Mouse (Mus musculus) kidney, postnatal 0 days (tissue): ENCODE data around the gene Catsperz. TPM values are rescaled to one million over a fixed set of nuclear protein-coding genes. Genes with fewer than 3 reads are reported as not detected.

Experiments used
- ATAC-seq: fragments of 200-750 bp; cut with Nextera tagmentation; replicated peaks from 2 replicates; pipeline ENCODE4 v1.8.0; 2017; ENCODE audit warnings: low read depth, moderate number of reproducible peaks, moderate TSS enrichment, moderate library complexity; ENCODE audit not compliant: low FRiP score
- DNase-seq: peaks from one replicate; pipeline ENCODE4 v3.0.0-alpha.2; 2016; ENCODE audit warnings: low spot score
- H3K27ac ChIP-seq: fragments of 300-500 bp; sonication (generic); 2 replicates; pipeline ENCODE4 v1.5.1; 2014; ENCODE audit warnings: mild to moderate bottlenecking
- H3K27me3 ChIP-seq: fragments of 300-500 bp; sonication (generic); 2 replicates; pipeline ENCODE4 v1.6.1; 2014; ENCODE audit warnings: low read length, mixed read lengths; ENCODE audit not compliant: insufficient read depth
- H3K36me3 ChIP-seq: fragments of 300-500 bp; sonication (generic); 2 replicates; pipeline ENCODE4 v1.6.1; 2014; ENCODE audit warnings: low read length, mixed read lengths; ENCODE audit not compliant: insufficient read depth
- H3K4me1 ChIP-seq: fragments of 300-500 bp; sonication (generic); replicated peaks from 2 replicates; pipeline ENCODE4 v1.6.1; 2014; ENCODE audit warnings: antibody characterized with exemption, low read length, mixed read lengths; ENCODE audit not compliant: insufficient read depth
- H3K4me2 ChIP-seq: fragments of 300-500 bp; sonication (generic); 2 replicates; pipeline ENCODE4 v1.6.1; 2014; ENCODE audit warnings: mild to moderate bottlenecking, low read length, moderate library complexity, mixed read lengths
- H3K4me3 ChIP-seq: fragments of 300-500 bp; sonication (generic); replicated peaks from 2 replicates; pipeline ENCODE4 v1.5.1; 2014; ENCODE audit warnings: low read depth, low read length
- H3K9ac ChIP-seq: fragments of 300-500 bp; sonication (generic); 2 replicates; pipeline ENCODE4 v1.6.1; 2014; ENCODE audit warnings: low read depth, low read length
- H3K9me3 ChIP-seq: fragments of 300-500 bp; sonication (generic); replicated peaks from 2 replicates; pipeline ENCODE4 v1.6.1; 2016; ENCODE audit warnings: low read length, inconsistent platforms, mixed read lengths
- CTCF ChIP-seq: IDR thresholded peaks from 2 replicates; pipeline ENCODE4 v1.5.1; 2016; ENCODE audit warnings: antibody characterized with exemption, low read depth, mild to moderate bottlenecking, moderate library complexity
- WGBS: fragments of 180-500 bp; shearing (Covaris S2); extraction: QIAGEN DNeasy Blood & Tissue Kit; methylation state at CpG from one replicate; pipeline ENCODE4 v1.1.7; 2014; 5-methylcytosine and 5-hydroxymethylcytosine counted together
- polyA plus RNA-seq: library from polyadenylated mRNA; unstranded; fragments of >200 nt; fragmentation: Nextera tagmentation; extraction: Ambion mirVana; gene quantifications from 2 replicates; pipeline ENCODE4 v1.2.1, GENCODE M21; 2015

Catsperz gene
- polyA plus RNA-seq, 1 experiment from 2014 or later: 4.0 TPM

DNA sequence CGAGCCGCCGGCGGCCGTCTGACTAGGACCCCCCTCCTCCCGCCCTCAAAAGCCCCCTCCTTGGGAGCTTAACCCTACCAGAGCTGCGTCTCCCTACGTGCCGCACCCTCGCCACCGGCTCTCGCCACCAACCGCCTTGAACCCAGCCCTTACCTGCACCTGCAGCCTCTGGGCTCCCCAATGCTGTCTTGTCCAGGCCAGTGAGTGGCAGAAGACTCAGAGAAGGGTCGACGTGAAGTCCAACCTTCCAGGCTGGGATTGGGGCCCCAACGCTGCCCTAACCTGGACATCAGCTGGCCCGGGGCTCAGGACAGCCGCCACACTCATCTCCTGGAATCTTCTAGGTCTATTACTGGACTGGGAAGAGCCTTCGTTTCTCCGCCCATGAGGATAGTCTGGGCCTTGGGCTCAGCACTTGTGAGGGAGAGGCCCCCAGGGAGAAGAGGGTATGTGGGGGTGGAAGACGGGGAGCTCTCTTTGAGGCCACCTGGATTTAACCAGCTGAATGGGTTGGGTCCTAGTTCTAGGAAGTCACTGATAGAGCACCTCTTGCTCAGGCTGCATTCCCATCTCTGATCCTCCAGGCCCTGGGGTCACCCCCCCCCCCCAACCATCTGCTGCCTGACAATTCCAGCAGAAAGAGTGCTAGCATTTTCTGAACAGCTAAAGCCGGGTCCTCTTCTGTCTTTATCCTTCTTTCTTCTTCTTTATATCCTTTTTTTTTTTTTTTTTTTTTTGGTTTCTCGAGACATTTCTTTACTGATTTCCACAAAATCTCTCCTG lies 9.2 kb upstream of the Catsperz start, which contains the start of gene Kcnk4:
Gene Kcnk4 (minus strand): TSS at position 321 of the 783 bp plus-strand sequence.
- H3K27me3 ChIP-seq: peaks cover 21% of the 10 kb centered on the region
- peak within 1 kb of the TSS; percentile 38 for H3K4me3 ChIP-seq
- WGBS: 12% methylated on average over 23 of the region's 23 CpGs
- TF ChIP-seq CTCF: no peak
- no peaks in the 10 kb centered on the region for H3K36me3 ChIP-seq
- ATAC-seq (no peak), DNase-seq (no peak)
- H3K4me2 ChIP-seq: peak within 1 kb of the TSS; percentile 84
- H3K9ac ChIP-seq: peak within 1 kb of the TSS; percentile 49
- H3K9me3 ChIP-seq: no peaks in the 10 kb centered on the region
- H3K27ac ChIP-seq: no peak within 1 kb of the TSS
- H3K4me1 ChIP-seq: peaks cover 14% of the 10 kb centered on the region; the same call in 1 of the 2 replicates

DNA sequence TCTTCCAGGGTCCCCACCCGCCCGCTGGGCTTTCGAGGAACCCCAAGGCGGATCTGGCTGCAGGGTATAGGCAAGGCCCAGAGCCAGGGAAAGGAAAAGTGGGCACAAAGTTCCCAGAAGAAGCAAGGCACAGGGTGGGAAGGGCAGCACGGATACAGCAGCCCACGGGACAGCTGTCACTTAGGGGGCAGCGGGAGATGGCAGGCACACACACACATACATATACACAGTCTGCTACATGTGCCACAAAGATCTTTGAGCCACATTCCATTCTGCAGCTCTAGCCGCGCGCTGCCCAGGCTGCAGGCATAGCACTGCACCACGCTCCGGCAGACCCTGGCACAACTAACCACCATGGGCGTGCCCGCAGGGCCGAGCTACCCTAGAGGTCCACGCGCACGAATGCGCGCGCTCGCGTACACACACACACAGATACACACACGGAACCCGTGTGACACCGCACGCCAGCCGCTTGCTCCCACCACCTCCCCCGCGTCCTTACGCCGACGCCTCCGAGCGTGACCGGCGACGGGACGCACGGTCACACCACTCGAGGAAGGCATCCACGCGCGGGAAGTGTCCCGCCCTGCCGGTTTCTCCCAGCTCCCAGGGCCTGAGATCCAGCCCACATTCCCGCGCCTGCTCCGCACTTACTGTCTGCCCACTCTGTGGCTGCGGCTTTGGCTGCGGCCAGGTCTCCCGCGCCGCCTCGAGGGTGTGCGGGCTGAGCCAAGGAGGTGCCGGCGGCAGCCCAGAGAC lies 8.4 kb upstream of the Catsperz start:
- TF ChIP-seq CTCF: no peak
- Histone ChIP-seq H3K9ac (peak overlapping the region; percentile 49), H3K4me2 (peak overlapping the region; percentile 84), H3K9me3 (no peaks in the 10 kb centered on the region), H3K4me3 (peak overlapping the region; percentile 38), H3K4me1 (peaks cover 10% of the 10 kb centered on the region; the same call in 1 of the 2 replicates), H3K27ac (no peak overlapping the region), H3K27me3 (peaks cover 21% of the 10 kb centered on the region), H3K36me3 (no peaks in the 10 kb centered on the region)
- ATAC-seq: peak; percentile 40
- WGBS: 3% methylated on average over 57 of the region's 58 CpGs
- no peak for DNase-seq

DNA sequence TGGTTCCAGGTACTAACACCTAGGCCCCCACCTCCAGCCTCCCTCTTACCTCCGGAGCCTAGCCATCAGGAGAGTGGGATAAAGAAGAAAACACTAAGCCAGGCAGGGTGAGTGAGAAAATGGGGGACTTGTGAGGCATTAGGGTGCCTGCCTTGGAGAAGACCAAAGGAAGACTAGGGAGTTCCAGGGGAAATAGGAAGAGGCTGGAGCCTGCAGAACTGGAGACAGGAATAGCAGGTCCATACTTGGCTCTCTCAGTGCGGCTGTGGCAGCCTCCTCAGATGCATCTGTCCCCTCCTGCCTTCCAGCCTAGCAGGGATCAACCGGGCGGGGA lies 7.9 kb upstream of the Catsperz start:
- Histone ChIP-seq H3K4me3 (peak overlapping the region; percentile 38; the same call in 1 of the 2 replicates), H3K9me3 (no peaks in the 10 kb centered on the region), H3K27ac (no peak overlapping the region), H3K4me2 (peak overlapping the region; percentile 84; the same call in 1 of the 2 replicates), H3K36me3 (no peaks in the 10 kb centered on the region), H3K4me1 (peaks cover 10% of the 10 kb centered on the region; the same call in 1 of the 2 replicates), H3K27me3 (peaks cover 25% of the 10 kb centered on the region), H3K9ac (no peak overlapping the region)
- WGBS: 41% methylated on average over 4 of the region's 4 CpGs
- no peak for TF ChIP-seq CTCF
- DNase-seq: no peak
- ATAC-seq: no peak

DNA sequence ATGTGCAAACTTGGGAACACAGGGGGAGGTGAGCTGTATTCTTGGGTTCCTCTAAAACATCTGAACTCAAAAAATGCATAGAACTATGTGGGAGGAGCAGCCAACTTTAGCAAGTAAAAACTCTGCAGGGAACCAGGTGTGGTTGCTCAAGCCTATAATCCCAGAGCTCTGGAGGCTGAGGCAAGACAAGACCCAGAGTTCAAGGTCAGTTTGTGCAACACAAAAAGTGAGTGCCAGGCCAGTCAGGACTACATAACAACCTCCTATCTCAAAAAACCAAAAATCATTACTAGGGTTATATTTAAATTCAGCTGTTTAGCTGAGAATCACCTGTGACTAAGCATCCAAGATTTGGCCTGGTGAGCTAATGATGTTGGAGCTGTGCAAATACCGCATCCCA lies 6.8 kb upstream of the Catsperz start:
- no peak overlapping the region for H3K4me3 ChIP-seq
- ATAC-seq (no peak), DNase-seq (no peak)
- peaks cover 10% of the 10 kb centered on the region; the same call in 1 of the 2 replicates for H3K4me1 ChIP-seq
- H3K36me3 ChIP-seq: no peaks in the 10 kb centered on the region
- H3K27me3 ChIP-seq: peaks cover 32% of the 10 kb centered on the region
- WGBS: 74% methylated on average over 1 of the region's 1 CpGs
- no peak for TF ChIP-seq CTCF
- H3K9me3 ChIP-seq: no peaks in the 10 kb centered on the region
- H3K9ac ChIP-seq: no peak overlapping the region
- no peak overlapping the region for H3K27ac ChIP-seq
- no peak overlapping the region for H3K4me2 ChIP-seq

DNA sequence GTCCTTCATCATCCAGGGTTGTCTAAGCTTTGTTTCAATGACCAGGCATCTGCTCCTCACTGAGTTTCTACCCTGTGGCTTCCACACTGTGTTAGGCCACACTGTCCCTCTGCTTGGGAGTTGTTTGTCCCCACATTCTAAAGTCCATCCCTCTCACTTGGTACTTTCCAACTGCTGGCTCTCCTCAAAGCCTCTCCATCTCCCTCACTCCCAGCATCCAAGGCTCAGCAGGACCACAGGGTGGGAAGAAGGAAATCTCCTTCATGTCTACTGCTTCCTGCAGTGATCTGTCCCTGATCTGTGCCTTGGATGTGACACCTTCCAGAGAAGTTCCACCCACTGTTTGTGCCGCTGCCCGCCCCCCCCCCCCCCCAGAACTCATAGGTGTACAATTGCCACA lies 5.8 kb upstream of the Catsperz start:
- H3K27ac ChIP-seq: no peak overlapping the region
- peaks cover 40% of the 10 kb centered on the region for H3K27me3 ChIP-seq
- WGBS: no CpG with 5 or more reads among the region's 2 CpGs
- H3K36me3 ChIP-seq: no peaks in the 10 kb centered on the region
- H3K4me2 ChIP-seq: no peak overlapping the region
- ATAC-seq: no peak
- no peak for TF ChIP-seq CTCF
- H3K9me3 ChIP-seq: no peaks in the 10 kb centered on the region
- DNase-seq: no peak
- peaks cover 10% of the 10 kb centered on the region; the same call in 1 of the 2 replicates for H3K4me1 ChIP-seq
- H3K4me3 ChIP-seq: no peak overlapping the region
- H3K9ac ChIP-seq: no peak overlapping the region

DNA sequence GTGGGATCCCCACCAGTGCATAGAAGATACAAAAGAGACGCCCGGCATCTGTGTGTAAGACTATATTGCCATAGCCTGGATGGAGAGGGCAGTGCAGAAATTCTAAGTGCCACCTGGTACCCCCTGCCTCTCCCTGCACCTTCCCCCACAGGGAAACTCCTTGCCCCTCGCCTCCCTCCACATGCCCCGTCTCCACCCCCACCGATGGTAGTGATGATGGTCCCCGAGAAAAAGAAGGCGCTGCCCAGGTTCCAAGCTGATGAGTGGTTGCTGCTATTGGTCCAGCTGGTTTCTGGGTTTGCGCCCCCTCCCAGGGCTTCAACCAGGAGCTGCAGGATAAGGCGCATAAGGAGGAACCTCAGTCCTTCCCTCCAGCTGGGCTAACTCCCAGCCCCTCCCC lies 2.9 kb upstream of the Catsperz start:
- Histone ChIP-seq H3K9ac (no peak overlapping the region), H3K9me3 (no peaks in the 10 kb centered on the region), H3K4me1 (no peaks in the 10 kb centered on the region), H3K4me3 (no peak overlapping the region), H3K27ac (no peak overlapping the region), H3K36me3 (no peaks in the 10 kb centered on the region), H3K4me2 (no peak overlapping the region), H3K27me3 (peaks cover 36% of the 10 kb centered on the region)
- WGBS: 19% methylated on average over 9 of the region's 9 CpGs
- no peak for TF ChIP-seq CTCF
- DNase-seq (no peak), ATAC-seq (no peak)
